Mouse (Mus musculus): Measurements from ENCODE around the gene Tnfsf14. TPM values are rescaled to one million over a fixed set of nuclear protein-coding genes. Genes with fewer than 3 reads are reported as not detected.
A peak's percentile ranks its signal among the peaks of the same experiment; 100 is the strongest.

Tnfsf14 gene
- total RNA-seq (2021) = not detected

DNA sequence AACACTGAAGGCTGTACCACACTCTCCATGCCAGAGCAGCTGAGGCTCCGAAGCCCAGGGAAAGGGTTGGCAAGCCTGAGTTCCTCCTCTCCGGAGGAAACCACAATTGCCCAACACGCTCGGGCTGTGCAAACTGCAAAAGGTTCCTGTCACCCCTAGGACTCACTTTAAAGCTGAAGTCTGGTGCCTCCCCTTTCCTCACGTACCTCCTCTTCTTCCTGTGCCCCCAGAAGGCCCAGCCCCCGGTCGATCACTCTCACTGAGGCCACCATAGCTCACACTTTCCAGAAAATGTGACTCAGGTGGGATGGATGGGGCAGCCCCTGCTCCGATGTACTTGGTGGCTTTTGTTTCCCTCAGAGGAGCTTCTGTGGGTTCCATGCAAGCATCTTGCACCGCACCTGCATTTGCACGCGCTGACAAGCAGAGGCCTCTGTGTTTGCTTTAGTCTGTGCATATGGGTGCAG lies at the start of gene Tnfsf14:
TSS of gene Tnfsf14 (minus strand) at position 137 of the 467 bp plus-strand sequence.
- intact Hi-C loops (cut with DNase I) = no loop called here
- DNase-seq = no peak

DNA sequence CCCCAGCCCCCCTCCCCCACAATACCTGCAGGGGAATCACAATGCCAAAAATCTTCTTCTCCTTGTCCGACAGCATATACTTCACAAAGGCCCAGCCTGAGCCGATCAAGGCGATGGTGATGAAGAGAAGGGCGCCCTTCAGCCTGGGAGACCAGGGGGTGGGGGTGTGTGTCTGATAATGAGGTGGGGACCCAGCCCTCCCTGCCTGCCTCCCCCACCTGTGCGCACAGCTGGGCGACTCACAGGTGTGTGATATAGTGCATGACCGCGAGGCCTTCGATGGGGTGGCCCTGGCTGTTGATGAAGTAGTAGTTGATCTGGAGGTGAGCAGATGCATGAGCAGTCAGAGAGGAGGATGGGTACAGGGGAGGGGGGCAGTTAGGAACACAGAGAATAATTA lies 43.2 kb upstream of the Tnfsf14 start:
- intact Hi-C loops (cut with DNase I) = no loop called here
- DNase-seq = no peak

DNA sequence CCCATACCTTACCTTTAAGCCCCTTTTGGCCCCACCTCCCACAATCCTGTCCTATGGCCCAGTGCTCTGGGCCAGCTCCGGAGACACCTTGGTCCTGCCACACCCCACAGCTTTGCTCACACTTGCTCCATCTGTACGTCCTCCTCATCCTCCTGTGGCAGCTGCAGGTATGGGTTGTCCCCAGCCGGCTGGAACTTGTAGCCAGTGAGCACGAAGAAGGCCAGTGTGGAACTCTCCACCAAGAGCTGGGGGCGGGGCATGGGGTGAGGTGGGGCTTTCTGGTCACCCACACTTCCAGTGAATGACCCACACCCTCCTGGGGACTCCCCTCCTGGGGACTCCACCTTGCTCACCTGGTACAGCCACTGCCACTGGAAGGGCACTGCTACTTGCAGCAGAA lies 41.8 kb upstream of the Tnfsf14 start:
- intact Hi-C loops (cut with DNase I) = no loop called here
- no peak for DNase-seq

DNA sequence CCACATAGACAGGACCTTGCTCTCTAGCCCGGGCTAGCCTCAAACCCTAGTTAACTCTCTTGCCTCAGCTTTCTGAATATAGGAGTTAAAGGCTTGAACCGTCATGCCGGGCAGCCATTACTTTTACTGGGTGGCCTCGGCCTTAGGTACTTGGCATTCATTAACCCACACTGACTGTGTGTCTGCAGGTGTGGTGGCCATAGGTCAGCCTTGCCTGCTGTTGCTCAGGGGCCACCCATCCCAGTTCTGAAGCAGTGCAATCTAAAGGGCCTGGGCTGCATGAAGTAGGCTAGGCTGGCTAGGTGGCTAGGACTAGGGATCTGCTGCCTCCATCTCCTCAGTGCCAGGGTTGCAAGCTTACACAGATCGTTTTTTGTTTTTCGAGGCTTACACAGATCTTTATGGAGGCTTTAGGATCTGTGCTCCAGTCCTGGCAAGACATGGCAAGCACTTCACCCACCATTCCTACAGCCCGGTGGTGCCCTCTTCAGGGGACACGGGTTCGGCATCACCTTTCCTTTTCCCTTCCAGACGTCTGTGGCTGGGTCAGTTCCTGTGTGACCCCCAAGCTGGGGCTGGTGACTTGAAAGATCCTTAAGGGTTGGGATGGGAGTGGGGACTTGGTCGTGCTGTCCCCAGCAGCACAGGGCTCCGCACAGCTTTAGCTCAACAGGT lies 40.4 kb upstream of the Tnfsf14 start:
- no peak for DNase-seq
- intact Hi-C loops (cut with DNase I) = no loop called here

DNA sequence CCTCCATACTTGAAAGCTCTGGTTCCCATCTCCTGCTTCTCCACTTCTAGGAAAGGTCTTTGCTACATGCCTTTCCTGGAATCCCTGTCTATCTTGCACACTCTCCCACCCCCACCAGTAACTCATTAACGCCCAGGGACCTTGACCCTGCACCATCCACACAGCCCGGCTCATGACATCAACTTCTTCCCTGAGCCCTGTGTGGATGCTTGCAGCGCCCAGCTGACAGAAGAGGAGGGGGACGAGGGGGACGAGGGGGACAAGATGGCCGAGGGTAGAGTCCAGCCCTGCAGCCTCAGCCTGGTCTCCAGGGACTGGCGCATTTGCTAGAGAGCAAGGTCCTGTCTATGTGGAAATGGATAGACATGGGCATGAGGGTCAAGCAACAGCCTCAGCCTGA lies 39.1 kb upstream of the Tnfsf14 start:
- no peak for DNase-seq
- intact Hi-C loops (cut with DNase I) = no loop called here

DNA sequence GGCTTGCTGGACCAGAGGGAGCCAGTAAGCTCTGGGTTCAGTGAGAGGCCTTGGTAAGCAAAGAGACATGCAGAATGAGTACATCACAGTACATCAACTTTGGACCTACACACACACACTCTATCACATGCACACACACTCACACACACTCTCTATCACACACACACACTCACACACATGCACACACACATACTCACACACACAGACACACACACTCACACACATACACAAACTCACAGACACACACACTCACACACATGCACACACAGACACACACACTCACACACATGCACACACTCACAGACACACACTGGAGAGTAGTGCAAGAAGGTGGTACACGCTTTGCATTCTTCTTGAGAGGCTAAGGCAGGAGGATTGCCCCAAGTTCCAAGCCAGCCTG lies 38.2 kb upstream of the Tnfsf14 start:
- intact Hi-C loops (cut with DNase I) = no loop called here
- DNase-seq = no peak

DNA sequence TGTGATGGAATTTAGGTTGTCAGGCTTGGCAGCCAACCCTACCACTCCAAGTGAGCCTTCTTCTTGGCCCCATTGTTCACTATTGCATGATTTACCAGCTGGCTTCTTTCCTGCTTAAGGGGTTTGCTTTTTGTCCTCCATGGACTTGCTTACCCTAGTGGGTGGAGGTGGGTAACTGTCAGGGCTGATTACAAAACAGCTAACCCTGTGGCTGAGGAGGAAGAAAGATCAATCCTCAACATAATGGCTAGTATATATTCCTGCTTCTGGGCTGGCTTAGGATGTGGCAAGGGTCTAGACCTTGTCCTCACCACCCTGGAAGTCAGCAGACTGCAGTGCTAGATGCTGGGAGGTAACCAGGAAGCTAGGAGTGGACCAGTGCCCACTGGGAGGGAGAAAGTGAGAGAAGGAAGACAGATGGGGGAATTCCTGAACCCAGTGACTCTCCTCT lies 37.4 kb upstream of the Tnfsf14 start:
- intact Hi-C loops (cut with DNase I) = no loop called here
- no peak for DNase-seq

DNA sequence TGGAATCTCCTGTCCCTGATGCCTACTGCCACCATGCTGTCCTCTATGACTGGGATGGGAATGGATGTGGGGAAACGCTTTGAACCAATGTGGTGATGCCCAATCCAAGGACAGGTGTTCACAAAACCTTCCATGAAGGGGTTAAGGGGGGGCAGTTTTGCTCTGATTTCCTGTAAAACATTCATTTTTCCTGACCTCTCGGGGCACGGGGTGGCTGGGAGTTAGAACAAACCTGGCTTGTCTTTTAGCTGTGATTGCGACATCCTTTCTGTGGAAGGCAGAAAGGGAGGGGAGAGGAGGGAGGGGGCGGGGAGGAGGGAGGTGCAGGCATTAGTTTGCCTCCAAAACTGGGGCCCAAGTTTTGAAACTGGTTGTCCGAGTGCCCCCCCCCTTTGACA lies 36.8 kb upstream of the Tnfsf14 start:
- intact Hi-C loops (cut with DNase I) = no loop called here
- DNase-seq = no peak

DNA sequence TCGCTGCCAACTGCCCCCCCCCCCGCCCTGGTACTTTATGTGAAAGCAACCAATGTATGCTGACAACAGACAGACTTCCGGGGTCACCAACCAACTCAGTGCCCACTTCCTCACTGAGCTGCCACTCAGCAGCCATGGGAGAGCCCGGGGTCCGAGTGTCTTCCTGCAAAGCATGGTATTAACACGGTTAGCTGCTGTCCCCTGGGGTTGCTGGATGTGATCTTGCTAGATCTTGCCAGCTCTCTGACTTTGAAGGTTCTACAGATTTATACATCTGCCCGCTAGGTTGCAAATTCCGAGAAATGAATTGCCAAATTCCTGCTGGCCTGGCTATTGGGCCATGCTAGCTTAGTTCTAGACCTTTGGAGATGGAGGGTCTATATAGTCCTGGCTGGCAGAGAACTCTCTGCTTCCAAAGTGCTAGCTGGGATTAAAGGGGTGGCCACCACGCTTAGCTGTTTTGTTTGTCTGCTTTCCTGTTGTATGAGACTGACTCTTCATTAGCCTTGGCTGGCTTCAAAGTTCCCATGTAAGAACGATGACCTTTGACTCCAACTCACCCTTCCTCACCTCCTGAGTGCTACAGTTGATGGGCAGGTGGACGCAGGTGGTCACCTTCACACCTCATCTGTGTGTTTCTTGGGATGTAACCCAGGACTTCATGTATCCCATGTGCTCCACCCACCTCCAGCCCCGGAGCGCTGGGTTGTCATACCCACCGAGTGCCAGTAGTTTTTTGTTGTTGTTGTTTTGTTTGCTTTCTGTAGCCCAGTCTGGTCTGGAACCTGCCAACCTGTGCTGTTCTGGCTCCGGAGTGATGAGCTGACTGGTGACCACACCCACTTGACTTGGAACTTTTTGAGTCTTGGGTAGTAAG lies 36.1 kb upstream of the Tnfsf14 start:
- no peak for DNase-seq
- intact Hi-C loops (cut with DNase I) = no loop called here

DNA sequence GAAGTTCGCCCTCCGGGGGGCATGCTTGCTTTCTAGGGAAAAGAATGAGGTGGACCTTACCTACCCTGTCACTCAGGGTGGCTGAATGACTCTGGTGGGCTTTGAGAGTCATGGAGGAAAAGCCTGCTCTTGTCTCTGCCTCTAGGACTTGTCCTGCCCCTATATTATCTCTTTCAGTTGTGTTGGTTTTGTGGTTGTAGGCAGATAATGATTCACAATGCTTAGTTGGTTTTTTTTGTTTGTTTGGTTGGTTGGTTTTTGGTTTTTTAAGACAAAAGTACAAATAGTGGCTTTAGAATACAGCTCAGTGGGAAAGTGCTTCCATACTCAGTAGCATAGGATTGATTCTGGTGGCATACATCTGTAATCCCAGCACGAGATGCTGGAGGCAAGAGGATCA lies 34.9 kb upstream of the Tnfsf14 start:
- intact Hi-C loops (cut with DNase I) = no loop called here
- DNase-seq = no peak

DNA sequence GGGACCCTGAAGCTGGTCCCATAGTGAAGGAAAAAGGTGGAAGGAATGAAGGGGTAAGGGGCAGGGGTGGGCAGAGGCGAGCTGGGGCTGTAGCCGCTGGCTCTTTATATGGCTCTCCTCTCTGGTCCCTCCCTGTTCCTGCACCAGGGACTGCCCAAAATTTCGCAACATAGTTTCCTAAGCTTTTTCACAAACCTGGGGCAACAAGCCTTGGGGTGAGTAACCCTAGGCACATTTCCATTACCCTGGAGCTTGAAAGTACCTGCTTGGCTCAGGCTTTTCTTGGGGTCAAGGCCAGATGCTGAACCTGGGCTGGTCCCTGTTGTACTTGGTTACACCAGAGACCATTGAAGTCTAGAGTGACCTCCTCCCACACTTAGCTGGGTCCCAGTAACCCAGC lies 34.0 kb upstream of the Tnfsf14 start, which contains the start of gene C3:
TSS of gene C3 (minus strand) at position 123 of the 400 bp plus-strand sequence.
- intact Hi-C loops (cut with DNase I) = no loop called here
- DNase-seq = no peak

DNA sequence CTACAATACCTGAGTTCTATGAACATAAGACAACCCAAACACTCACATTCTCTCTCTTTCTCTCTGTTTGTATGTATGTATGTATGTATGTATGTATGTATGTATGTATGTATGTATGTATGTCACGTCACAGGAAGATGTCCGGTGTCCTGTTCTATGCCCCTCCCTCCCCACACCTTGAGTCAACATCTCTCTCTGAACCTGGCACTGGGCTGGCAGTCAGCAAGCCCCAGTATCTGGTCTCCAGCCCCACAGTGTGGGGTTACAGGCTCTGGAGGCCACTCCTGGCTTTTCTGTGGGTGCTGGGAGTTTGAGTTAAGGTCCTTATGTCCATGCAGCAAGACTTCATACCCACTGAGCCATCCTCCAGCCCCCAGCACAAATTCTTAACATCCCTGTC lies 33.5 kb upstream of the Tnfsf14 start:
- DNase-seq = no peak
- intact Hi-C loops (cut with DNase I) = no loop called here

DNA sequence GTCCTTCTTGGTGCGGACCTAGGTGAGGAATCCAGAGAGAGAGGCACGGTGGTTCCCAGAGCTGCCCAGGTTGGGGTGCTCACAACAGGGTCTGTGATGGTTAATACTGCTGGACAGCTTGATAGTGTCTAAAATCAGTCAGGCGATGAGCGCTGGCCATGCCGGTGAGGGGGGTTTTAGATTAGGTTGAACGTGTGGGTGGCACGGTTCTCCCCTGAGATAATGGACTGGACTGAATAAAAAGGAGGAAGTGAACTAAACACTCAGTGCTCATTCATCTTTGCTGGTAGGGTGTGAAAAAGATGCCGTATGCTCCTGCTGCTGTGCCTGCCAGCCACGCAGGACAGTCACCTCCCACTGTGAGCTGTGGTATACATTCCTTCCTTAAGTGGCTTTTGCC lies 29.3 kb upstream of the Tnfsf14 start:
- no peak for DNase-seq
- intact Hi-C loops (cut with DNase I) = no loop called here

DNA sequence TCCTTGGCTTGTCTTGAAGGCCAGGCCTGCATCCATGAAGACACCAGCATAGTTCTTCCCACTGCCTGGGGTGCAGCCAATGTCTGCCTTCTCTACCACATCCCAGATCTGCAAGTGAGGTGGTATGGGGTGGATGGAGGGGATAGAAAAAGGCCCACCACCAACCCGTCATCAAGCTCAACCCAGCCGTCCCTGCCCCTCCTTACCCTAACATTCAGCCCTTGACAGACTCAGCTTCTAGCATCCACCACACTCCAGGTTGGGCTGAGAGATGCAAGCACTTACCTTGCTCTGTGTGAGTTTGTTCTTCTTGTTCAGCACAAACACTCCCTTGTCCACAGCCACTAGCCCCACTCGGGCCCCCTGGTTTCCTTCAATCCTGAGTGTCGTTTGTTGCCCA lies 27.9 kb upstream of the Tnfsf14 start:
- DNase-seq = no peak
- intact Hi-C loops (cut with DNase I) = loop anchor here (2.0 kb wide), 1 partner anchor 113 kb away; no protein-coding TSS in a partner anchor

DNA sequence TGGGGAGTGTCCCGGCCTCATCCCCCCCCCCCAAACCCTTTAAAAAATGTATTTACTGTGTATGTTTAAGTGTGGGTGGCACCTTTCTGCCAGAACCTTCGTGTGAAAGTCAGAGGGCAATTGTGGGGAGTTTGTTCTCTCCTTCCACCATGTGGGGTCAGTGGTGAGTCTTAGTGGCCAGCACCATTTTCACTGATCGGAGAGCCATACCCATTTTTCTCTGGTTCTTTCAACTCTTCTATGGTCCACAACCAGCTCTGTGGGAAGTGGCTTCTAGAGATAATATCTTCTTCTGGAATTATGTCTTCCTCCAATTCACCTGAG lies 25.9 kb upstream of the Tnfsf14 start:
- intact Hi-C loops (cut with DNase I) = loop anchor here (2.0 kb wide), 1 partner anchor 115 kb away; no protein-coding TSS in a partner anchor
- DNase-seq = no peak

DNA sequence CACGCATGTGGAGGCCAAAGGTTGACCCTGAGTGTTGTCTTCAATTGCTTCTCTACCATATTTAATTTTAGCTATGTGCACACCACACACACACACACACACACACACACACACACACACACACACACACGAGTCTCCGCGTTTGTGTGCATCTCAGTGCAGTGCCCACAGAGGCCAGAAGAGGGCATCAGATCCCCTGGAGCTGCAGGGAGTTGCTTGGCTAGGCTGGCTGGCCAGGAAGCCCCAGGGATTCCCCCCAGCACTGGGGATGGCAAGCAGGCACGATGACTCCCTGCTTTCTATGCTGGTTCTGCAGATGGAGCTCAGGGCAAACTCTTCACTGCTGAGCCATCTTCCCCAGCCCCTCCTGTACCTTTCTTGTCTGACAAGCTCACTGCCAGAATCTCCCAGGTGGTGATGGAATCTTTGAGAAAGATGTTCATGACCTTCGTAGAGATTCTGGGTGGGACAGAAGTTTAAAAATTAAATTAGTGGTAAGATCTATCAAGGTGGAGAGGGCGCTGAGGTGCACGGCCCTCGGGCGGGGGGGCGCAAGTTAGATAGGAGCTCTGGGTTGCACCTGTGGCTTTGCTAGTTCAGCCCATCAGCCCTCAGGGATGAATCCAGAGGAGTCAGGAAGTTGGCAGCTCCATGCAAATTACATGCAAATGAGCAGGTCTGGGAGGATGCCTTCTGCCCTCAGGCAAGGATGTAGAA lies 25.3 kb upstream of the Tnfsf14 start:
- peak; percentile 79 for DNase-seq
- intact Hi-C loops (cut with DNase I) = no loop called here

DNA sequence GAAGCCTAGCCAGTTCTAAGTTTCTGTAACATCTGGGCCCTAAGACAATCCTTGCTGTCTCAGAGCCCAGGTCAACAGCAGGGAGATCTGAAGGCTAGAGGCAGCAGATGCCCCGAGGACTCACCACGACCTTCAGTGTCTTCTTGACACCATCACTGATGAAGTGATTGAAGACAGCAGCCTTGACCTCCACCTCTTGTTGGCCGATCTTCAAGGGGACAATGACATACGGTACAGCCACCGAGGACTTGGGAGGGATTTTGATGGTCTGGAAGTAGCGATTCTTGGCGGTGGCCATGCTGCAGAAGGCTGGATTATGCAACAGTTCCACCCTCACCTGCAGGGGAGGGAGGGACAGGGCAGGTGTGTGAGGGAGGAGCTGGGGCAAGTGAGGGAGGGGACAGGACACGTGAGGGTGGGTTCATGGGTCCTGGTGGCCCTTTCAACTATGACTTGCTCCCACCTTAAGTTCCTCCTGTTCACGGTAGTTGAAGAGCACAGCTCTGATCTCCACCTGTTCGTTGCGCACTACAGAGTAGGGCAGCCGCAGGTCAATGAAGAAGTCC lies 24.4 kb upstream of the Tnfsf14 start:
- DNase-seq = no peak
- intact Hi-C loops (cut with DNase I) = no loop called here

DNA sequence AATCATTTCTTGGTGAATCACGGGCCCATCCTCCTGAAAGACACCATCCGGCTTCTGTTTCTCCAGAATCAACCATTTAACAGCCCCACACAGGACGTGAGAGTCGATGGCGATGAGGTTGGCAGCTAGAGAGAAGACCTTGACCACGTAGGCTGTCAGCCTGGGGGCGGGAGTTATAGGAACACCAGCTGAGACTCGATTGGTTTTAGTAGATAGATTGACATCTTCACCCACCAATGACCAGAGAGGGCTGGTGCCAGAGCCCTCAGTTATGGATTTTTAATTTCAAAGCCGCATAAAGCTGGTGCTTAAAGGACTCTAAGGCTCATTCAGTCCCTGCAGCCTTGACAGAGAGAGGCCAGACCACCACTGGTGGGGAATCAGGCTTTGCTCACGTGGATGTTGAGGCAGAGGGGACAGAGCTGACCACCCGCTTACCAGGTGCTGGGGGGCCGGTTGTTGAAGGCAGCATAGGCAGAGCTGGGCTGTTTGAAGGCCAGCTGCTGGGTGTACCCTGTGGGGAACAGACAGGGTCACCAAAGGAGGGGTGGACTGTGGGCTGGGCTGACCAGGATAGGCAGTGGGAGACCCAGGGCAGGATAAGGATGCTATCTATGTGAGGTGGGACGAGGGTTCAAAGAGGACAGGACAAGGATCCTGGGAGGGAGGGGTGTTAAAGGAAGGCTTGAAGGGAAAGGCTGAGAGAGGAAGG lies 20.9 kb upstream of the Tnfsf14 start:
- intact Hi-C loops (cut with DNase I) = no loop called here
- DNase-seq = no peak

DNA sequence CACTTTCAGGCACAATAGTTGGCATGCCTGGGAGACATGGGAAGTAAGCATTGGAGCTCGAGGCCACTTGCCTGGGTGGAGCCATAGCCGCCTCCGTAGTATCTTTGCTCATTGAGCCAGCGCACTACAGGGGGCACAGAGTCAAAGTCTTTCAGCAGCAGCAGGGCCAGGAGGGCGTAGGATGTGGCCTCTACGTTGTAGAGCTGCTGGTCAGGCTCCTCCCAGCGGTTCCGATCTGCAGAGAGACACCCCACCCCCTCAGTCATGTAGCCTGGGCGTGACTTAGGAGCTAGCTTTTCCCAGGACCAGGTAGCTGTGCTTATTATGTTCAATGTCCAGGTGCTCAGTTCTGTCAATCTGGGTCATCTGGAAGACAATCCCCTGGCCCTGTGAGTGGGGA lies 17.5 kb upstream of the Tnfsf14 start:
- DNase-seq = no peak
- intact Hi-C loops (cut with DNase I) = no loop called here

DNA sequence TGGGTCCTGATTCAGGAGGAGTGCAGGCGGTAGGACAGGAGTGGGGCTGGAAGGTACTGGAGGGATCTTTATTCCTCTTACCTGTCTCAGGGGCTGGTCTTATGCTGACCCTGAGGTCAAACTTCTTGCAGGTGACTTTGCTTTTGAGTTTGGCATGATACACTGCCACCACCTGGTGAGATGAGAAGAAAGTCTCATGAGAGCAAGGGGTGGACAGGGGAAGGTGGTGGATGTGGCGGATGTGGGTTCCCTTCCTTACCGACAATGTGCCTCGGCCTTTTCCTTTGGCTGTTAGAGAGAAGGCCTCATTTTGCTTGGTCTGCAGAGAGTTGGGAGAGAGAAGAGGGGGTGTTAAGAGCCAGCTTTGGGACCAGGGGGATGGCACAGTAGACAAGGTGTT lies 15.4 kb upstream of the Tnfsf14 start:
- intact Hi-C loops (cut with DNase I) = no loop called here
- DNase-seq = no peak
